Mouse (Mus musculus): Measurements from ENCODE around the gene Cgnl1. TPM values are rescaled to one million over a fixed set of nuclear protein-coding genes. Genes with fewer than 3 reads are reported as not detected.

Cgnl1 gene
- polyA plus RNA-seq, 2 experiments from 2014 or later: not detected

GRCm38 (mm10) chr9:71709199-71709598 lies 62.2 kb downstream of the Cgnl1 start:
- ATAC-seq: no peak

- no peak for ATAC-seq
Observed at GRCm38 (mm10) chr9:71707989-71708388, 63.4 kb downstream of the Cgnl1 start.

DNA sequence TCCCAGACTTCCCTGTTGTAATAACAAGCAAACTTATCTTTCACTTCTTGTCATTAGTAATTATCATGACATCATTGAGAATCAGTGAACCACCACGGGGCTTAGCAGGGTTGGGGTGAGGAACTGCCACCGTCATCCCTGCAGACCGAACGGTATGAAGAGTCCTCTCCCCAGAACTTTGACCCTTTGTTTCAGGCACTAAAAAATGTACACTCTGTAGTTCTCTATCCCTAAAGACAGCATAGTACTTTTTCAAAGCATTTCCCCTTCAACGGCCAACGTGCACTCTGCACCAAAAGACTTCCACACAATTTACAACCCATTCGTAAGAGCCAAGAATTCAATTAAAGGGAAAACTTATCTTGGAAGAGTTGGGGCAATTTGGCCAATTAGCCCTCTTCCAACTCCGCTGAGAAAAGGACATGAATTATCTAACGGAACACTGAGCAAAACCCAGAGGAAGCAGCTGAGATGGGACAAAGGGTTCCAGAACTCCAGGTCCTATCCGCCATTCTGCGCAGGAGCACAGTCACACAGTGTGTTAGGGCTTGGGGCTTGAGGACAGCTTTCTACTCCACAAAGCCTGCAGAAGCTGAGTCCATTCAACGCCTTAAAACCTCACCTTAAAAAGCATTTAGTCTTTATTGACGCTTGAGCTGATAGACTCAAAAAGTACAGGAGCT lies 66.9 kb downstream of the Cgnl1 start:
- no peak for ATAC-seq

- no peak for ATAC-seq
Observed at GRCm38 (mm10) chr9:71699087-71699486, 72.3 kb downstream of the Cgnl1 start.

DNA sequence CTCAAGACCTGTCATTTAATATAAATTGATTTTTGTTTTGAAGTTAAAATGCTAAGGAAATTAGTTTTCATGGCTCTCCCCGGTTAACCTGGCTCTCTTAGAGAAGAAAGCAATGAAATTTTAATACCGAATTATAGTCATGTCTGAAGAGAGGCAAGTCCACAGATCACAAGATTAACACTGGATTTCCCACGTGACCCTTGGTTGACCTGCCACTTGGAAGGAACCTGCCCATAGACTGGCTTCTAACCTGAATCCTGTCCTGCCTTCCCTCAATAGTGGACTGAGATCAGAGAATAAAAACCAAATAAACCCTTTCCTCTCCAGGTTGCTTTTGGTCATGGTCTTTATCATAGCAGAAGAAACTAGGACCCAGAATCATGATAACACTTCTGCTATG lies 73.3 kb downstream of the Cgnl1 start:
- ATAC-seq: no peak

- ATAC-seq: no peak
Observed at GRCm38 (mm10) chr9:71697189-71697588, 74.2 kb downstream of the Cgnl1 start.

- ATAC-seq: no peak
Observed at GRCm38 (mm10) chr9:71696762-71697161, 74.6 kb downstream of the Cgnl1 start.

DNA sequence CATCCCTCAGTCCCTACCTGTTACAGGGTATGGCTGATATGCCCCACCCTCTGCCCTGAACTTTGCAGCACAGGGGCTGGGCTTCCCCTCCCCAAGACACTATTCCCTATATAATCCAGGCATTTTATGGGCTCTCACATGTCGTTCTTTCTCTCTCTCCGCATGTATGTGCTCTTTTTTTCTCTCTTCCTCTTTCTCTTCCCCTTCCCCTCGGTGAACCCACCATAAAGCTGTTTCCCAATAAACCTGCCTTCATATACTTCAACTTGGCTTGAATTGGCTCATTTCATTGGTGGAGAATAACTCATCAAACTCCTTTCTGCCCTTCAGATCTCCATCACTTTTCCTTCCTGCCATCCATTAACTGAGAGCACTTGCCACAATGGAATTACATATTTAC lies 76.3 kb downstream of the Cgnl1 start:
- no peak for ATAC-seq

- no peak for ATAC-seq
Observed at GRCm38 (mm10) chr9:71694223-71694622, 77.2 kb downstream of the Cgnl1 start.

DNA sequence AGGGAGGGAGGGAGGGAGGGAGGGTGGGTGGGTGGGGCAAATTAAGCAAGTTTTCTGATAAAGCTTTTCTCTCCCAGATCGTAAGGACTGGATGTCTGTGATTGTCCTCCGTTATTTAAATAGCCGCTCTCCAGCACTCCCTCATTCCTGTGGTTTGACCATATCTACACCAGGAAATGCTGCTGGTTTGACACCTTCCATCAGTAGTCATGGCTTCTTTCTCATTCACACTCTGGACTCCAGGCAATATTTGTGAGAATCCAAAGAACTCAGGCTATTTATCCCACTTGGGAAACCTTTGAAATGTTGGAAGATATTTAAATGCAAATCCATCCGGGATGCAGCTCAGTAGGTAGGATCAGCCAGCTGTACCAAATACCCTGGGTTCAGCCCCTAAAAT lies 77.6 kb downstream of the Cgnl1 start:
- ATAC-seq: no peak

DNA sequence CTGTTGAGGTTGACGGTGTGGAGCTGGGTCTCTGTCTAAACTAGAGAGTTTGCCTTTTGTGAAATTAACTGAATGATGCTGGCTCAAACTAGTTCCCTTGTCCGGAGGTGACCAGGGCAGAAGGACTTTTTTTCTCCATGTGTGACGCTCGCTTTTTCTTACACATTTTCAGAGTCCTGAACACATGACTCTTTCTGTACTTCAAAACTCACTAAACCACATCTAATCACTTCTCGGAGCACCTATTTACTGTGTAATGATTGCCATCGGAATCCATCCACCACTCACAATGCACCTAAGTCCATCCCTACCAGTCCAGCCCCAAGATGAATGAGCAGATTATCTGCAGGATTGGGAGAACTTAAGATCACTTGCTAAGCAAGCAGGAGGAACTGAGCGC lies 79.2 kb downstream of the Cgnl1 start:
- no peak for ATAC-seq

DNA sequence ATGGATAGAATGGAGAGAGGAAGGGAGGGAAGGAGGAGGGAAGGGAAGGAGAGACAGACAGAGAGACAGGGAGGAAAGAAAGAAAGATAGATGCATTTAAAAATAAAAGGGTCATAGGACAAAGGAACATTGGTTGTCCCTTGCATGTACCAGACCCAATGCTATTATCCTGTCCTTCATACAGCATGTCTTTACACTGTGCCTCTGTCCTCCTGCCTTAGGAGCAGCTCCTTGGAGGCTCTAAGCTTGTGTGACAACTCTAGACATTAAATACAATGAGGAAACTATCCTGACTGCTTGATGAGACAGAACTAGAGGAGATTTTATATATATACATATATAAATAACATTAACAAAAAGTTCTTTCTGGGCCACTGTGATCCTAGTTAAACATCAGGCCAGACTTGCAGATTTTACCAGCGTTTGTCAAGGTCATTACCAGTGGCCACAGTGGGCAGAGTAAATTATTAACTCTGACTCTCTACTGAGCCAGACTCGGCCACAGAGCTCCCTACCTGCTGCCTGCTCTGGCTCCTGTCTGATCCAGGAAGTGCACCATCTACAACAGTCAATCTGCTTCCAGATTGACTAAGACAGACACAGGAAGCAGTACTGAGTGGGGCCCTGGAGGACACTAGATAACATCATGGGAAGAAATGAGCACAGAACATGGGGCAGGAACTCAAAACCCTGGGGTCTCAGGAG lies 81.9 kb downstream of the Cgnl1 start:
- no peak for ATAC-seq

DNA sequence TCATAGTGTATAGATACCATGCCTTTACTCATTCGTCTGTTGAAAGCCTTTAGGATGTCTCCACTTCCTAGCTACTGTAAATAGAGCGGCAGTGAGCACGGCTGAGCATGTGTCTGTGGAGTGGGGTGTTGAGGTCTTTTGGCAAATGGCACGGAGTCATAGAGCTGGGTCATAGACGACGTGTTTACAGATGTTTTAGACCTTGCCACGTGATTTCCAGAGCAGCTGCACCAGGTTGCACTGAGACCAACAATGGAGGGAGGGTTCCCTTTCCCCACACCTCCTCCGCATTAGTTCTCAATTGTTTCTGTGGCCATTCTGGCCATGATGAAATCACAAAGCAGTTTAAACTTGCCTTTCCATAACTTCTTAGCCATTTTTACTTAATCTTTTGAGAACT lies 84.9 kb downstream of the Cgnl1 start:
- ATAC-seq: no peak

DNA sequence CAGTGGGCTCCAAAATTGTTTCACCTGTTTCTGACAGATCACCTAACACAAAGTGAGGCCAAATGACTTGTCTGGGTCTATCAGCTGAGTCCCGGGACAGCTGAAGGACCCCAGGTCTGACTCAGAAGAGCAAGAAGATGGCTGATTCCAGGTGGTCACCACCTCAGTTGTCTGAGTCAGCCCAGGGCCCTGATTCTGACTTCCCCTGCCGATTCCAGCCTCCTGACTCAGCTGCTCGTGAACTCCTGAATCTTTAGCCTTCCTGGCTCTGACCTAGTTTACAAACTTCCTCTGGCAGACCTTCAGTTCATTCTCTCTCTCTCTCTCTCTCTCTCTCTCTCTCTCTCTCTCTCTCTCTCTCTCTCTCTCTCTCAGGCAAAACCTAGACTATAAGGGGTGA lies 86.6 kb downstream of the Cgnl1 start:
- no peak for ATAC-seq

GRCm38 (mm10) chr9:71680381-71680780 lies 91.0 kb downstream of the Cgnl1 start:
- no peak for ATAC-seq

- no peak for ATAC-seq
Observed at GRCm38 (mm10) chr9:71679103-71679815, 92.1 kb downstream of the Cgnl1 start.

- ATAC-seq: no peak
Observed at GRCm38 (mm10) chr9:71676988-71677688, 94.3 kb downstream of the Cgnl1 start.

GRCm38 (mm10) chr9:71675799-71676414 lies 95.5 kb downstream of the Cgnl1 start:
- no peak for ATAC-seq

DNA sequence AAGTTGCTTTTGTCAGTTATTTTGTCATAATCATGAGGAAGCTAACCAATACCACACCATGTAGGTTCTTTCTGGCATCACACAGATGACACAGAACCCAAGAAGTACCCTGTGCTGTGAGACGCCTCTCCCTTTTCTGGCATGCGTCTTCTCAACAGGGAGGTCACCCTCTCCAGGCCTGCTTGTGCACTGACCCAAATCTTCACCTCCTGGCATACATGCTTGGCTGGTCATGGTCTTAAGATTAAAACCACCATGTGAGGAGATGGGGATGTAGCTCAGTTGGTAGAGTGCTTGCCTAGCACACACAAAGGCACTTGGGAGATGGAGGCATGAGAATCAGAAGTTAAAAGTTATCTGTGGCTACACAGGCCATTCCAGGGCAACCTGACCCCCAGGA lies 96.2 kb downstream of the Cgnl1 start:
- ATAC-seq: no peak

- ATAC-seq: no peak
Observed at GRCm38 (mm10) chr9:71674476-71674875, 96.9 kb downstream of the Cgnl1 start.

DNA sequence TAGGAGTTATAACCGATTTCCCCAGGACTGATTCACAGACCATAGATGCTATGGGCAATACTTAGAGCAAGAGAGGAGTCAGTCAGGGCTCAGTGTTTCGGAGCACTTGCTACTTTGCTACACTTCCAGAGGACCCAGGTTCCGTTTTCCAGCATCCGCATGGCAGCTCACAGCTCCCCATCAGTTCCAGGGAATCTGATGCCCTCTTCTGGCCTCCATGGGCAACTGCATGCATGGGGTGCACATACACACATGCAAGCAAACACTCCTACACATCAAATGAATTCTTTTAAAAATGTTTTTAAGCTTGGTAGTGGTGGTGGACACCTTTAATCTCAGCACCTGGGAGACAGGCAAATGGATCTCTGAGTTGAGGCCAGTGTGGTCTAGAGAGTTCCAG lies 98.9 kb downstream of the Cgnl1 start:
- ATAC-seq: no peak

GRCm38 (mm10) chr9:71670677-71671076 lies 100.7 kb downstream of the Cgnl1 start:
- ATAC-seq: no peak

GRCm38 (mm10) chr9:71667616-71668015 lies 103.8 kb downstream of the Cgnl1 start:
- ATAC-seq: no peak

Data from CD4-positive, CD25-positive, alpha-beta regulatory T cell, adult 4 months (primary cell).